Mouse (Mus musculus): ENCODE measurements at regions not wholly inside any gene's neighbourhood (a gene's known extent, or its start where the extent isn't known, plus 50 kb on each side); places are given as distances from the start of the nearest gene placed in this dataset.
A peak's percentile ranks its signal among the peaks of the same experiment; 100 is the strongest.

DNA sequence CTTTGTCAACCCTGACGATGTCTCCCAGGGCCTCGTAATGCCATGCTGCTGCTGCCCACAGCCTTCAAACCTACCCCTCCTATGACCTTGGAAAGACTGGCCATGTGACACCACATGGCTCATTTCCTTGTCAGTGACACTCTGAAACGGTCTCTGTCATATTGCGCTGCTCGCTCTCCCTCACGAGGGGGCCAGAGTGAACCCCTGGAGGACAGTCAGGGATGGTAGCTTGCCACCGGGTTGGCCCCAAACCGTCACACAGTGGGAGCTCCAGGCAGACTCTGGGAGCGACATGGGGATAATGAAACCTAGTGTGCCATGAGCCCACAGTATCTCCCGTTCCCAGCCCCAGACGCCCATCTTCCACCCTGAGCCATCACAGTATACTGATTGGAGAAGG lies 188.8 kb downstream of the Bmp7 start:
- Histone ChIP-seq H3K27ac (replicated peaks; ENCODE audit: insufficient read depth, low read depth, low read length) (no peak overlapping the region), H3K4me1 (ENCODE audit: control insufficient read depth, insufficient read depth, low read length) (no peaks in the 10 kb centered on the region), H3K27me3 (ENCODE audit: control insufficient read depth, insufficient read depth, low read length) (no peaks in the 10 kb centered on the region), H3K4me3 (ENCODE audit: insufficient read depth, low read depth, low read length) (no peak overlapping the region), H3K36me3 (ENCODE audit: control insufficient read depth, insufficient read depth, low read length) (no peaks in the 10 kb centered on the region), H3K79me2 (ENCODE audit: control insufficient read depth, insufficient read depth, low read length) (no peaks in the 10 kb centered on the region), H3K9ac (ENCODE audit: low read depth, low read length) (no peak overlapping the region)
- 85% methylated on average over 11 of the region's 11 CpGs for WGBS
- DNase-seq (ENCODE audit: extremely low read depth, low read depth, low spot score): no peak
- TF ChIP-seq CTCF (IDR thresholded peaks at IDR 0.05; ENCODE audit: low read depth, low read length): no peak
- TF ChIP-seq POLR2A (IDR thresholded peaks at IDR 0.05; ENCODE audit: extremely low read depth, insufficient read depth, low read length): no peak

DNA sequence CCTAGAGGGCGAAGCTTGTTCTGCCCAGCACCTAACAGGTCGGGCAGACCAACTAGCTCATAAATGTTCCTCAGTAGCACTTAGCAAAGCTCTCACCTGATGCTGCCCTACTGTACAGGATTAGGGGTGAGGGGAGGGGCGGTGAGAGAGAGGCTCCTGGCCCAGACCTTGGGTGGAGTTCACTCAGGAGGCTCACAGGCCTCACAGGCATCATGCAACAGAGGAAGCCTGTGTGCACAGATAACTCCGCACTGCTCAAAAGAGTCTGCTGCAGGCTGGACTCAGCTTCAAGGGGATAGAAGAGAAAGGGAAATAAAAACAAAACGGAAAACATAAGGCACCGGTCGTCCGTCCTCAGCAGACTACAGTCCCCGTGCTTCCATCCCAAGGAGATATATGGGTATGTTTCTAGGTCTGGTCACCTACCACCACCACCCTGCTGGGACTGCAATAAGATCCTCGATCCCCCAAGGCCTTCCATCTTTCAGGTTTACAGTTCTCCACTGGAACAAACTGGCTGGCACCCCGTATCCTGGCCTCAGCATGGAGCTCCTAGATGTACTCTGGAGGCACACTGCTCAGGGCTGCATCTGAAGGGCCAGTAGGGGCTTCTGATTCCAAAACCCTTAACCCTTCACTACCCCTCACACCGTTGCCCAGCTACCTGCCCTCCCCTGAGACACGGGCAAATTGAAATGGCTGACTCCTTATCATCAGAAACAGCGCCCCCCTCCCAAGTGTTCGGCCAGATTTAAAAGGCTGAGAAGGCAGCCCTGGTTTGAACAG lies 184.2 kb downstream of the Bmp7 start:
- Histone ChIP-seq H3K27me3 (ENCODE audit: control insufficient read depth, insufficient read depth, low read length) (no peaks in the 10 kb centered on the region), H3K79me2 (ENCODE audit: control insufficient read depth, insufficient read depth, low read length) (no peaks in the 10 kb centered on the region), H3K4me3 (ENCODE audit: insufficient read depth, low read depth, low read length) (no peak overlapping the region), H3K27ac (replicated peaks; ENCODE audit: insufficient read depth, low read depth, low read length) (no peak overlapping the region), H3K4me1 (ENCODE audit: control insufficient read depth, insufficient read depth, low read length) (no peaks in the 10 kb centered on the region), H3K36me3 (ENCODE audit: control insufficient read depth, insufficient read depth, low read length) (no peaks in the 10 kb centered on the region), H3K9ac (ENCODE audit: low read depth, low read length) (no peak overlapping the region)
- 62% methylated on average over 15 of the region's 15 CpGs for WGBS
- TF ChIP-seq CTCF (IDR thresholded peaks at IDR 0.05; ENCODE audit: low read depth, low read length): no peak
- TF ChIP-seq POLR2A (IDR thresholded peaks at IDR 0.05; ENCODE audit: extremely low read depth, insufficient read depth, low read length): no peak
- no peak for DNase-seq (ENCODE audit: extremely low read depth, low read depth, low spot score)

DNA sequence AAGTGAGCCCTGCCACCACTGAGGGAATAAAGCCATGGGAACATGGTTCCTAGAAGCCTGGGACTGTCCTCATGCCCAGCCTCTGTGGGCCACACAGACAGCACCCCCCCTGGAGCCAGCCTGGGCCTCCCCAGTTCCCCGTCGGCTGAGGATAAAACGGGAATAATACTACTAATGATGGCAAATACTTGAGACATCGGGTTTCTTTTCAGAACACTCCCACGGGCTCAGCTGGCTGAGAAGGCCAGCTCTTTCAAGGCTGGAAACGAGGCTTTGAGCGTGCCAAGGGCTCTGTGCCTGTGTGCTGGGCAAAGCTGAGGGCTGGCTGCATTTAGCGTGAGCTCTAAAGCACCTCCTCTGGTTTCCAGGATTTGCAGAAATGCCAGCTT lies 183.7 kb downstream of the Bmp7 start:
- H3K9ac ChIP-seq (ENCODE audit: low read depth, low read length): no peak overlapping the region
- no peak for DNase-seq (ENCODE audit: extremely low read depth, low read depth, low spot score)
- no peaks in the 10 kb centered on the region for H3K4me1 ChIP-seq (ENCODE audit: control insufficient read depth, insufficient read depth, low read length)
- H3K27me3 ChIP-seq (ENCODE audit: control insufficient read depth, insufficient read depth, low read length): no peaks in the 10 kb centered on the region
- H3K27ac ChIP-seq (replicated peaks; ENCODE audit: insufficient read depth, low read depth, low read length): no peak overlapping the region
- H3K4me3 ChIP-seq (ENCODE audit: insufficient read depth, low read depth, low read length): no peak overlapping the region
- H3K79me2 ChIP-seq (ENCODE audit: control insufficient read depth, insufficient read depth, low read length): no peaks in the 10 kb centered on the region
- TF ChIP-seq POLR2A (IDR thresholded peaks at IDR 0.05; ENCODE audit: extremely low read depth, insufficient read depth, low read length): no peak
- no peak for TF ChIP-seq CTCF (IDR thresholded peaks at IDR 0.05; ENCODE audit: low read depth, low read length)
- WGBS: 40% methylated on average over 8 of the region's 8 CpGs
- H3K36me3 ChIP-seq (ENCODE audit: control insufficient read depth, insufficient read depth, low read length): no peaks in the 10 kb centered on the region

DNA sequence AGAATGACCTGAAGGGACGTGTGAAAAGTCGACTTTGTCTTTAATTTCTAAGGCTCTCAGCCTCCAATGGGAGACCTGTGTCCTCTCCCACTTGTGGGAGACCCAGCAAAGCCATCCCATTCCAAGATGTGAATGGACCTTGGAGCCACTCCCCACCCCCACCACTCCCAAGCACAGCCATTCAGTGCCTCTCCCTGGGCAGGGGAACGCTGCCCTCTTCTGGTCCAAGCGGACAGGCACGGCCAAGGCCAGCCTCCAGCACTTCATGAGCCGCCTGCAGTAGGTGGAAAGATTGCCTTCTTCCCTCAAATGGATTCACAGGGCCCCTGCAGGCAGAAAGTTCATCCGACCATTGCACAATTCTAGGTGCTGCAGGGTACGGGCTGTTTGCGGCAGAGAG lies 181.6 kb downstream of the Bmp7 start:
- H3K9ac ChIP-seq (ENCODE audit: low read depth, low read length): no peak overlapping the region
- no peaks in the 10 kb centered on the region for H3K79me2 ChIP-seq (ENCODE audit: control insufficient read depth, insufficient read depth, low read length)
- no peaks in the 10 kb centered on the region for H3K27me3 ChIP-seq (ENCODE audit: control insufficient read depth, insufficient read depth, low read length)
- no peaks in the 10 kb centered on the region for H3K4me1 ChIP-seq (ENCODE audit: control insufficient read depth, insufficient read depth, low read length)
- 12% methylated on average over 9 of the region's 9 CpGs for WGBS
- peak; percentile 90 for TF ChIP-seq CTCF (IDR thresholded peaks at IDR 0.05; ENCODE audit: low read depth, low read length)
- TF ChIP-seq POLR2A (IDR thresholded peaks at IDR 0.05; ENCODE audit: extremely low read depth, insufficient read depth, low read length): no peak
- no peaks in the 10 kb centered on the region for H3K36me3 ChIP-seq (ENCODE audit: control insufficient read depth, insufficient read depth, low read length)
- DNase-seq (ENCODE audit: extremely low read depth, low read depth, low spot score): peak; percentile 36
- H3K27ac ChIP-seq (replicated peaks; ENCODE audit: insufficient read depth, low read depth, low read length): no peak overlapping the region
- no peak overlapping the region for H3K4me3 ChIP-seq (ENCODE audit: insufficient read depth, low read depth, low read length)

DNA sequence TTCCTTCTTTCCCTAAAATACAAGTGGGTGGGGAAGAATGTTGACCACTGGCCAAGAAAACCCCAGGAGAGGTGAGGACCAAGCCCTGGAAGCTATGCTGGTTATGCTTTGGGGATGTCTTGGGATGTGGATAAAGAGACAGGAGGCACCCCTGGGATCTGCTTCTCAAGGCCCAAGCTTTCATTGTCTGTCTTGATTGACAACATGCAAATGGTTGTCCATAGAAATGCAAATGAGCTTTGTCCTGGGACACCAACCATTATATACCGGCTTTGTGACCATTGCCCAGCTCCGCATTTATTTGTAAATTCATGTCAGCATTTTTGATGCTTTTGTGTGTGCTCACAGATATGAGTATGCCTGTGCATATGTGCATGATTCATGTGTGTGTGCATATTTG lies 174.9 kb downstream of the Bmp7 start:
- Histone ChIP-seq H3K4me1 (ENCODE audit: control insufficient read depth, insufficient read depth, low read length) (no peaks in the 10 kb centered on the region), H3K27ac (replicated peaks; ENCODE audit: insufficient read depth, low read depth, low read length) (no peak overlapping the region), H3K36me3 (ENCODE audit: control insufficient read depth, insufficient read depth, low read length) (no peaks in the 10 kb centered on the region), H3K4me3 (ENCODE audit: insufficient read depth, low read depth, low read length) (no peak overlapping the region), H3K27me3 (ENCODE audit: control insufficient read depth, insufficient read depth, low read length) (no peaks in the 10 kb centered on the region), H3K9ac (ENCODE audit: low read depth, low read length) (no peak overlapping the region), H3K79me2 (ENCODE audit: control insufficient read depth, insufficient read depth, low read length) (no peaks in the 10 kb centered on the region)
- TF ChIP-seq POLR2A (IDR thresholded peaks at IDR 0.05; ENCODE audit: extremely low read depth, insufficient read depth, low read length): no peak
- TF ChIP-seq CTCF (IDR thresholded peaks at IDR 0.05; ENCODE audit: low read depth, low read length): no peak
- 88% methylated on average over 2 of the region's 2 CpGs for WGBS
- DNase-seq (ENCODE audit: extremely low read depth, low read depth, low spot score): no peak

DNA sequence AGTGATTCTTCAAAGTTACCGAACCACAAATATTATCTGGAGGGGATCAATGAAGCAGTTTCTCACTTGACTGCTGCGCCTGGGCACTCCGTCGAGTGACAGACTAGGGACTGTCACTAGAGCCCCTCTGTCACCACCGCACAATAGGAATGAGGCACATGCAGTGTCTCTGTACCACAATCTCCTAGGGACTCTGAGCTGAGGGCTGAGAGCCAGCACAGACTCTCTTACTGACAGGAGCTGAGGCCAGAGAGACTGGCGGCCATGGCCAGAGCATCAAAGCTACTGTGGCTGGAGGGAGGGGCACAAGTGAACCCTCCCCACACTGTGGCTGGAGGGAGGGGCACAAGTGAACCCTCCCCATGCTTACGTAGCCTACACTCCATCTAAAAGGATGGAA lies 173.7 kb downstream of the Bmp7 start:
- Histone ChIP-seq H3K4me3 (ENCODE audit: insufficient read depth, low read depth, low read length) (no peak overlapping the region), H3K79me2 (ENCODE audit: control insufficient read depth, insufficient read depth, low read length) (no peaks in the 10 kb centered on the region), H3K4me1 (ENCODE audit: control insufficient read depth, insufficient read depth, low read length) (no peaks in the 10 kb centered on the region), H3K27ac (replicated peaks; ENCODE audit: insufficient read depth, low read depth, low read length) (no peak overlapping the region), H3K36me3 (ENCODE audit: control insufficient read depth, insufficient read depth, low read length) (no peaks in the 10 kb centered on the region), H3K27me3 (ENCODE audit: control insufficient read depth, insufficient read depth, low read length) (no peaks in the 10 kb centered on the region; the same call in 1 of the 2 replicates), H3K9ac (ENCODE audit: low read depth, low read length) (no peak overlapping the region)
- 73% methylated on average over 7 of the region's 7 CpGs for WGBS
- no peak for DNase-seq (ENCODE audit: extremely low read depth, low read depth, low spot score)
- TF ChIP-seq POLR2A (IDR thresholded peaks at IDR 0.05; ENCODE audit: extremely low read depth, insufficient read depth, low read length): no peak
- no peak for TF ChIP-seq CTCF (IDR thresholded peaks at IDR 0.05; ENCODE audit: low read depth, low read length)

Data from liver, adult 2 months (tissue).